Mouse (Mus musculus) liver, postnatal 0 days (tissue): ENCODE results near the gene Ndufaf7. TPM values are rescaled to one million over a fixed set of nuclear protein-coding genes. Genes with fewer than 3 reads are reported as not detected.

Experiments used
- ATAC-seq: fragments of 200-750 bp; cut with Nextera tagmentation; 2 replicates; pipeline ENCODE4 v1.8.0; 2017; ENCODE audit warnings: mild to moderate bottlenecking, moderate library complexity
- DNase-seq: peaks from one replicate; pipeline ENCODE4 v3.0.0-alpha.2; 2016
- H3K27ac ChIP-seq: fragments of 300-500 bp; sonication (generic); 2 replicates; pipeline ENCODE4 v1.5.1; 2014; ENCODE audit warnings: antibody characterized with exemption, moderate library complexity, mild to moderate bottlenecking, low read depth
- H3K27me3 ChIP-seq: fragments of 300-500 bp; sonication (generic); 2 replicates; pipeline ENCODE4 v1.6.1; 2014; ENCODE audit warnings: low read length, control low read depth, mixed read lengths; ENCODE audit not compliant: insufficient read depth
- H3K36me3 ChIP-seq: fragments of 300-500 bp; sonication (generic); replicated peaks from 2 replicates; pipeline ENCODE4 v1.6.1; 2014; ENCODE audit warnings: mild to moderate bottlenecking, control low read depth, low read length, moderate library complexity, mixed read lengths; ENCODE audit not compliant: insufficient read depth
- H3K4me1 ChIP-seq: fragments of 300-500 bp; sonication (generic); 2 replicates; pipeline ENCODE4 v1.6.1; 2014; ENCODE audit warnings: antibody characterized with exemption, mild to moderate bottlenecking, control low read depth; ENCODE audit not compliant: insufficient read depth
- H3K4me2 ChIP-seq: fragments of 300-500 bp; sonication (generic); 2 replicates; pipeline ENCODE4 v1.6.1; 2014; ENCODE audit warnings: low read depth, mild to moderate bottlenecking, low read length, moderate library complexity, mixed read lengths
- H3K4me3 ChIP-seq: fragments of 300-500 bp; sonication (generic); 2 replicates; pipeline ENCODE4 v1.5.1; 2014; ENCODE audit warnings: low read depth, low read length
- H3K9ac ChIP-seq: fragments of 300-500 bp; sonication (generic); replicated peaks from 2 replicates; pipeline ENCODE4 v1.6.1; 2014; ENCODE audit warnings: mild to moderate bottlenecking, moderate library complexity
- H3K9me3 ChIP-seq: fragments of 300-500 bp; sonication (generic); 2 replicates; pipeline ENCODE4 v1.6.1; 2016; ENCODE audit warnings: mild to moderate bottlenecking, control low read depth, low read length, mixed read lengths
- CTCF ChIP-seq: sonication (generic); IDR thresholded peaks from 2 replicates; pipeline ENCODE4 v1.5.1; 2016; ENCODE audit warnings: antibody characterized with exemption, low read depth
- EP300 ChIP-seq: IDR thresholded peaks from 2 replicates; pipeline ENCODE4 v1.6.1; 2016; ENCODE audit warnings: antibody characterized with exemption, low read depth, mild to moderate bottlenecking
- WGBS: fragments of 180-500 bp; shearing (Covaris S2); extraction: QIAGEN DNeasy Blood & Tissue Kit; methylation state at CpG from one replicate; pipeline ENCODE4 v1.1.7; 2014; ENCODE audit not compliant: insufficient replicate concordance; 5-methylcytosine and 5-hydroxymethylcytosine counted together
- polyA plus RNA-seq: library from polyadenylated mRNA; unstranded; fragments of >200 nt; fragmentation: Nextera tagmentation; extraction: Ambion mirVana; gene quantifications from 2 replicates; pipeline ENCODE4 v1.2.1, GENCODE M21; 2015

The Ndufaf7 gene
- 18.8 and 22.2 TPM in 2 replicates for polyA plus RNA-seq

GRCm38 (mm10) chr17:78936466-78937228 is at the start of gene Ndufaf7, which contains the start of gene Cebpz:
Gene Ndufaf7 (plus strand): TSS chr17:78937136.
Gene Cebpz (minus strand): TSS chr17:78937066.
- TF ChIP-seq EP300 (no peak), CTCF (no peak)
- Histone ChIP-seq H3K27ac (peak within 1 kb of the TSS; percentile 70), H3K36me3 (peaks cover 40% of the 10 kb centered on the region), H3K9me3 (no peaks in the 10 kb centered on the region), H3K9ac (peak within 1 kb of the TSS; percentile 86), H3K4me3 (peak within 1 kb of the TSS; percentile 88), H3K27me3 (no peaks in the 10 kb centered on the region), H3K4me1 (peaks cover 14% of the 10 kb centered on the region), H3K4me2 (peak within 1 kb of the TSS; percentile 80)
- ATAC-seq = peak; percentile 99
- DNase-seq = peak; percentile 99
- under 1% methylated on average over 45 of the region's 45 CpGs for WGBS

GRCm38 (mm10) chr17:78888554-78888953 is 48.4 kb upstream of the Ndufaf7 start:
- DNase-seq = no peak
- 68% methylated on average over 4 of the region's 4 CpGs for whole genome bisulfite sequencing
- Histone ChIP-seq H3K4me1 (no peaks in the 10 kb centered on the region), H3K4me2 (no peak overlapping the region), H3K9ac (no peak overlapping the region), H3K36me3 (no peaks in the 10 kb centered on the region), H3K27me3 (no peaks in the 10 kb centered on the region), H3K9me3 (no peaks in the 10 kb centered on the region), H3K4me3 (no peak overlapping the region), H3K27ac (no peak overlapping the region)
- TF ChIP-seq CTCF (no peak), EP300 (no peak)
- no peak for ATAC-seq

GRCm38 (mm10) chr17:78889184-78889583 is 47.8 kb upstream of the Ndufaf7 start:
- Histone ChIP-seq H3K9me3 (no peaks in the 10 kb centered on the region), H3K9ac (no peak overlapping the region), H3K36me3 (no peaks in the 10 kb centered on the region), H3K4me1 (no peaks in the 10 kb centered on the region), H3K27ac (no peak overlapping the region), H3K4me2 (no peak overlapping the region), H3K27me3 (no peaks in the 10 kb centered on the region), H3K4me3 (no peak overlapping the region)
- no peak for TF ChIP-seq CTCF
- TF ChIP-seq EP300 = no peak
- DNase-seq (no peak), ATAC-seq (no peak)
- 60% methylated on average over 3 of the region's 3 CpGs for WGBS

- ATAC-seq = peak; percentile 29; the same call in 1 of the 2 replicates
- 52% methylated on average over 9 of the region's 9 CpGs for WGBS
Measured at GRCm38 (mm10) chr17:78891020-78891419, 45.9 kb upstream of the Ndufaf7 start.

GRCm38 (mm10) chr17:78894991-78895390 is 41.9 kb upstream of the Ndufaf7 start:
- H3K36me3 ChIP-seq = no peaks in the 10 kb centered on the region
- H3K27ac ChIP-seq = no peak overlapping the region
- no peak for ATAC-seq
- H3K9me3 ChIP-seq = no peaks in the 10 kb centered on the region
- TF ChIP-seq EP300 (no peak), CTCF (no peak)
- no peaks in the 10 kb centered on the region for H3K4me1 ChIP-seq
- H3K4me3 ChIP-seq = no peak overlapping the region
- H3K27me3 ChIP-seq = no peaks in the 10 kb centered on the region
- no peak overlapping the region for H3K9ac ChIP-seq
- H3K4me2 ChIP-seq = peak overlapping the region; percentile 42; the same call in 1 of the 2 replicates
- 71% methylated on average over 7 of the region's 7 CpGs for WGBS
- DNase-seq = no peak

More at GRCm38 (mm10) chr17:78891020-78891419, 45.9 kb upstream of the Ndufaf7 start:
- Histone ChIP-seq H3K9me3 (no peaks in the 10 kb centered on the region), H3K36me3 (no peaks in the 10 kb centered on the region), H3K4me1 (no peaks in the 10 kb centered on the region), H3K9ac (no peak overlapping the region), H3K27ac (no peak overlapping the region), H3K4me2 (no peak overlapping the region), H3K4me3 (no peak overlapping the region), H3K27me3 (no peaks in the 10 kb centered on the region)
- no peak for DNase-seq
- TF ChIP-seq CTCF = no peak
- TF ChIP-seq EP300 = no peak

- H3K9ac ChIP-seq = no peak overlapping the region
- H3K9me3 ChIP-seq = no peaks in the 10 kb centered on the region
- ATAC-seq (no peak), DNase-seq (peak; percentile 62)
- no peaks in the 10 kb centered on the region for H3K36me3 ChIP-seq
- H3K27ac ChIP-seq = no peak overlapping the region
- H3K27me3 ChIP-seq = no peaks in the 10 kb centered on the region
- H3K4me1 ChIP-seq = no peaks in the 10 kb centered on the region
- peak overlapping the region; percentile 42 for H3K4me2 ChIP-seq
- TF ChIP-seq CTCF = peak; percentile 64
- no peak for TF ChIP-seq EP300
- no peak overlapping the region for H3K4me3 ChIP-seq
- 16% methylated on average over 8 of the region's 8 CpGs for WGBS
Measured at GRCm38 (mm10) chr17:78895394-78895793, 41.5 kb upstream of the Ndufaf7 start.
